Mouse (Mus musculus) midbrain, embryonic 14.5 days (tissue): ENCODE measurements at regions not wholly inside any gene's neighbourhood (a gene's known extent, or its start where the extent isn't known, plus 50 kb on each side); places are given as distances from the start of the nearest gene placed in this dataset.

Source experiments
- ATAC-seq: fragments of 200-750 bp; cut with Nextera tagmentation; 2 replicates; pipeline ENCODE4 v1.8.0; 2017; ENCODE audit warnings: moderate number of reproducible peaks, moderate library complexity; ENCODE audit not compliant: low FRiP score, low TSS enrichment
- DNase-seq: peaks from one replicate; pipeline ENCODE4 v3.0.0-alpha.2; 2015
- H3K27ac ChIP-seq: fragments of 300-500 bp; sonication (generic); replicated peaks from 2 replicates; pipeline ENCODE4 v1.5.1; 2014; ENCODE audit warnings: mild to moderate bottlenecking, low read depth, low read length, moderate library complexity
- H3K27me3 ChIP-seq: fragments of 300-500 bp; sonication (generic); 2 replicates; pipeline ENCODE4 v1.6.1; 2014; ENCODE audit warnings: low read length, control low read depth, mixed read lengths; ENCODE audit not compliant: control insufficient read depth, insufficient read depth
- H3K36me3 ChIP-seq: fragments of 300-500 bp; sonication (generic); 2 replicates; pipeline ENCODE4 v1.6.1; 2014; ENCODE audit warnings: low read length, control low read depth; ENCODE audit not compliant: control insufficient read depth, insufficient read depth
- H3K4me1 ChIP-seq: fragments of 300-500 bp; sonication (generic); 2 replicates; pipeline ENCODE4 v1.6.1; 2014; ENCODE audit warnings: mild to moderate bottlenecking, antibody characterized with exemption, low read length, control low read depth; ENCODE audit not compliant: control insufficient read depth, insufficient read depth
- H3K4me2 ChIP-seq: fragments of 300-500 bp; sonication (generic); 2 replicates; pipeline ENCODE4 v1.6.1; 2014; ENCODE audit warnings: mild to moderate bottlenecking, low read length, moderate library complexity
- H3K4me3 ChIP-seq: fragments of 300-500 bp; sonication (generic); replicated peaks from 2 replicates; pipeline ENCODE4 v1.5.1; 2014; ENCODE audit warnings: low read depth, low read length
- H3K9ac ChIP-seq: fragments of 300-500 bp; sonication (generic); replicated peaks from 2 replicates; pipeline ENCODE4 v1.6.1; 2014; ENCODE audit warnings: mild to moderate bottlenecking, low read length, moderate library complexity
- H3K9me3 ChIP-seq: fragments of 300-500 bp; sonication (generic); 2 replicates; pipeline ENCODE4 v1.6.1; 2016; ENCODE audit warnings: low read length, control low read depth, mixed read lengths; ENCODE audit not compliant: control insufficient read depth
- WGBS: fragments of 180-500 bp; shearing (Covaris S2); extraction: QIAGEN DNeasy Blood & Tissue Kit; methylation state at CpG from one replicate; pipeline ENCODE4 v1.1.7; 2014; 5-methylcytosine and 5-hydroxymethylcytosine counted together

- Histone ChIP-seq H3K9me3 (no peaks in the 10 kb centered on the region), H3K4me3 (no peak overlapping the region), H3K27me3 (no peaks in the 10 kb centered on the region), H3K36me3 (no peaks in the 10 kb centered on the region), H3K4me2 (no peak overlapping the region), H3K4me1 (no peaks in the 10 kb centered on the region), H3K27ac (no peak overlapping the region), H3K9ac (no peak overlapping the region)
- DNase-seq (no peak), ATAC-seq (no peak)
- WGBS, result 42% methylated on average over 6 of the region's 6 CpGs
Measured at GRCm38 (mm10) chr4:81956926-81957694, 514.5 kb upstream of the Mpdz start.

GRCm38 (mm10) chr4:81953023-81953422 is 510.4 kb upstream of the Mpdz start:
- Histone ChIP-seq H3K27me3 (no peaks in the 10 kb centered on the region), H3K4me1 (no peaks in the 10 kb centered on the region), H3K9me3 (no peaks in the 10 kb centered on the region), H3K4me2 (no peak overlapping the region), H3K9ac (no peak overlapping the region), H3K27ac (no peak overlapping the region), H3K4me3 (no peak overlapping the region), H3K36me3 (no peaks in the 10 kb centered on the region)
- no peak for ATAC-seq
- no peak for DNase-seq
- WGBS, result 63% methylated on average over 4 of the region's 4 CpGs

- DNase-seq (no peak), ATAC-seq (no peak)
- Histone ChIP-seq H3K36me3 (no peaks in the 10 kb centered on the region), H3K27ac (no peak overlapping the region), H3K4me1 (no peaks in the 10 kb centered on the region), H3K9ac (no peak overlapping the region), H3K4me2 (no peak overlapping the region), H3K9me3 (no peaks in the 10 kb centered on the region), H3K4me3 (no peak overlapping the region), H3K27me3 (no peaks in the 10 kb centered on the region)
- whole genome bisulfite sequencing, result 61% methylated on average over 5 of the region's 5 CpGs
Measured at GRCm38 (mm10) chr4:81937384-81937783, 494.8 kb upstream of the Mpdz start.

DNA sequence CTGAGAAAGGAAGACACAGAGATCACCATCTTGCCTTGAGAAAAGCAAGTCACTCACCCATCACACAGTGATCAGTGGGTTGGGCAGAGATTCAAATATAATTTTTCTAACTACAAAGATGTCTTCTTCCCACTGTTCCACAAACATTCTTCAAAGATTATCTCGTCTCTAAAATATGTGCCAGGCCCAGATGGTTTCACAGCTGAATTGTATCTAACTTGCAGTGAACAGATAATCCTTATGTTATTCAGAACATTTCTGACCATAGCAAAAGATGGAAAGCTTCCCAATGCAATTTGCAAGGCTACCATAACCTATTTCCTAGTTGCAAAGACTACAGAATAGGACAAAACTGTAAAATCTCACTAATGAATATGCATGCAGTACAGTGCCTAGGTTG is 488.3 kb upstream of the Mpdz start:
- Histone ChIP-seq H3K27me3 (no peaks in the 10 kb centered on the region), H3K9ac (no peak overlapping the region), H3K27ac (no peak overlapping the region), H3K36me3 (no peaks in the 10 kb centered on the region), H3K9me3 (no peaks in the 10 kb centered on the region), H3K4me1 (no peaks in the 10 kb centered on the region), H3K4me3 (no peak overlapping the region), H3K4me2 (no peak overlapping the region)
- ATAC-seq (no peak), DNase-seq (no peak)
- WGBS, result 67% methylated on average over 1 of the region's 1 CpGs

DNA sequence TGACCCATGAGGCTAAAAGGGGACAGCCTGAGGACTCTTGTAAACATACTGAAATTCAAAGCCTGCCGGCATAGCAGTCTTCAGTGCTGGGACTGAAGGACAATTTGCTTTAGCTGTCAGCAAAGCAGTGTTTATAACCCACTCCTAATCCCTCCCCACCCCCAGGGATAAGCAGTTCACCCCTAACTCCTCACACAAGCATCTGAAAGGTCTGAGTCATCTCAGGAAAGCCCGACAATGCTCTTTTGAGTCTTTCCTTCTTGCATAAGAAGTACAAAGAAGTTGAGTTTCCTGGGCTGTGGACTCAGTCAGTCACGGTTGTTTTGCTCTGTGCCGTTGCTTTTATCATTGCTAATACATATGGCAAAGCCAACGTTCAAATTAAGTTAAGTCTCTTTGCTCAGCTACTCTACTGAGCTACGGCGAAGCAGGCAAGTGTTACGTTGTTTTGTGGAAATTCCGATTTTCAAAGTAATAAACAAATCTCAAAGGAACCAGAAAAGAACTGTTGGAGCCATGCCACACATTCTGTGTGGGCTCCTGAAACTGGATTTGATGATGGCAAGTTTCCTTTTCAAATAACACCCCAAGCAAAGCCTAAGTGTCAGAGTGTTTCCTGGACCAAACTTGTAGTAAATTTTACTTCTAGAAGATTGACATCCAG is 486.1 kb upstream of the Mpdz start:
- no peaks in the 10 kb centered on the region for H3K36me3 ChIP-seq
- no peak overlapping the region for H3K9ac ChIP-seq
- WGBS, result 16% methylated on average over 9 of the region's 9 CpGs
- no peaks in the 10 kb centered on the region for H3K4me1 ChIP-seq
- no peak overlapping the region for H3K27ac ChIP-seq
- H3K4me2 ChIP-seq, result no peak overlapping the region
- ATAC-seq (peak; percentile 31; the same call in 1 of the 2 replicates), DNase-seq (peak; percentile 35)
- no peak overlapping the region for H3K4me3 ChIP-seq
- H3K9me3 ChIP-seq, result no peaks in the 10 kb centered on the region
- H3K27me3 ChIP-seq, result no peaks in the 10 kb centered on the region

GRCm38 (mm10) chr4:81927176-81927714 is 484.6 kb upstream of the Mpdz start:
- Histone ChIP-seq H3K27me3 (no peaks in the 10 kb centered on the region), H3K4me1 (no peaks in the 10 kb centered on the region), H3K9ac (no peak overlapping the region), H3K9me3 (no peaks in the 10 kb centered on the region), H3K27ac (no peak overlapping the region), H3K4me2 (no peak overlapping the region), H3K4me3 (no peak overlapping the region), H3K36me3 (no peaks in the 10 kb centered on the region)
- WGBS, result 88% methylated on average over 2 of the region's 2 CpGs
- DNase-seq (no peak), ATAC-seq (no peak)

DNA sequence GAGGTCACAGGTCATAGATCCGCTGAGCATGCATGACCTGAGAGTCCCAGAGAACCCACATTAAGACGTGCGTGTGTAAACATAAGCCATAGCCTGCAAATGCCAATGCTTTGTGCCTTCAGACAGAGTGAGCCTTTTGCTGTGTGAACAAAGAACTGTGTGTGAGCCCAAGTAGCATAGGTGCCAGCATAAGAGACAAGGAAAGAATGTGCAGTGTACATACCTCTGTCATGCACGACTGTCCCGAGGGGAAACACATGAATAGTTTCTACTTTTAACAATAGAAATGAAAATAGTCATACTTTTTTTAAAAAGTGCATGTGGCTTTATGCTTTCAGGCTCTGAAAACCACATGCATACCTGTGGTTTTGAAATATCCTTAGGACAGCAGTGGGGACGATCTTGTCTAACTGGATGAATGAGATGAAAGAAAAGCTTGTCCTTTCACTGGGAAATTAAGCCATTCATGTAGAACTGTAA is 484.1 kb upstream of the Mpdz start:
- no peaks in the 10 kb centered on the region for H3K36me3 ChIP-seq
- whole genome bisulfite sequencing, result 56% methylated on average over 6 of the region's 6 CpGs
- no peak overlapping the region for H3K27ac ChIP-seq
- no peaks in the 10 kb centered on the region for H3K9me3 ChIP-seq
- ATAC-seq, result no peak
- no peaks in the 10 kb centered on the region for H3K4me1 ChIP-seq
- H3K4me3 ChIP-seq, result no peak overlapping the region
- no peaks in the 10 kb centered on the region for H3K27me3 ChIP-seq
- no peak overlapping the region for H3K4me2 ChIP-seq
- H3K9ac ChIP-seq, result no peak overlapping the region
- peak; percentile 17 for DNase-seq

- WGBS, result 82% methylated on average over 2 of the region's 2 CpGs
- no peak overlapping the region for H3K4me3 ChIP-seq
- no peak overlapping the region for H3K9ac ChIP-seq
- no peaks in the 10 kb centered on the region for H3K27me3 ChIP-seq
- H3K27ac ChIP-seq, result no peak overlapping the region
- H3K4me1 ChIP-seq, result no peaks in the 10 kb centered on the region
- no peak for DNase-seq
- no peak for ATAC-seq
- no peak overlapping the region for H3K4me2 ChIP-seq
- H3K9me3 ChIP-seq, result no peaks in the 10 kb centered on the region
- no peaks in the 10 kb centered on the region for H3K36me3 ChIP-seq
Measured at GRCm38 (mm10) chr4:81925611-81926010, 483.0 kb upstream of the Mpdz start.

- WGBS, result 76% methylated on average over 1 of the region's 1 CpGs
- H3K4me3 ChIP-seq, result no peak overlapping the region
- no peaks in the 10 kb centered on the region for H3K36me3 ChIP-seq
- no peak overlapping the region for H3K27ac ChIP-seq
- H3K27me3 ChIP-seq, result no peaks in the 10 kb centered on the region
- no peaks in the 10 kb centered on the region for H3K4me1 ChIP-seq
- ATAC-seq (no peak), DNase-seq (no peak)
- H3K9me3 ChIP-seq, result no peaks in the 10 kb centered on the region
- H3K9ac ChIP-seq, result no peak overlapping the region
- no peak overlapping the region for H3K4me2 ChIP-seq
Measured at GRCm38 (mm10) chr4:81924120-81924519, 481.5 kb upstream of the Mpdz start.
